Mouse (Mus musculus) limb, embryonic 11.5 days (tissue): ENCODE measurements around the gene Arid2. TPM values are rescaled to one million over a fixed set of nuclear protein-coding genes. Genes with fewer than 3 reads are reported as not detected.

Source experiments
- ATAC-seq: fragments of 200-750 bp; cut with Nextera tagmentation; 2 replicates; pipeline ENCODE4 v1.8.0; 2017; ENCODE audit warnings: low read depth; ENCODE audit not compliant: insufficient number of reproducible peaks, low FRiP score, low TSS enrichment
- DNase-seq: peaks from one replicate; pipeline ENCODE4 v3.0.0-alpha.2; 2015; ENCODE audit warnings: low spot score
- H3K27ac ChIP-seq: fragments of 300-500 bp; sonication (generic); replicated peaks from 2 replicates; pipeline ENCODE4 v1.5.1; 2014; ENCODE audit warnings: low read depth, mild to moderate bottlenecking, low read length
- H3K27me3 ChIP-seq: fragments of 300-500 bp; sonication (generic); 2 replicates; pipeline ENCODE4 v1.6.1; 2014; ENCODE audit warnings: mild to moderate bottlenecking, low read length, mixed read lengths; ENCODE audit not compliant: control insufficient read depth, insufficient read depth
- H3K36me3 ChIP-seq: fragments of 300-500 bp; sonication (generic); 2 replicates; pipeline ENCODE4 v1.6.1; 2014; ENCODE audit warnings: mild to moderate bottlenecking, low read length, moderate library complexity, mixed read lengths; ENCODE audit not compliant: control insufficient read depth, insufficient read depth
- H3K4me1 ChIP-seq: fragments of 300-500 bp; sonication (generic); 2 replicates; pipeline ENCODE4 v1.6.1; 2014; ENCODE audit warnings: low read length, mixed read lengths; ENCODE audit not compliant: control insufficient read depth, insufficient read depth
- H3K4me2 ChIP-seq: fragments of 300-500 bp; sonication (generic); 2 replicates; pipeline ENCODE4 v1.6.1; 2014; ENCODE audit warnings: low read depth, mild to moderate bottlenecking, moderate library complexity; ENCODE audit not compliant: severe bottlenecking
- H3K4me3 ChIP-seq: fragments of 300-500 bp; sonication (generic); 2 replicates; pipeline ENCODE4 v1.5.1; 2014; ENCODE audit warnings: low read depth, low read length
- H3K9ac ChIP-seq: fragments of 300-500 bp; sonication (generic); 2 replicates; pipeline ENCODE4 v1.6.1; 2014; ENCODE audit warnings: mild to moderate bottlenecking, low read length
- H3K9me3 ChIP-seq: fragments of 300-500 bp; sonication (generic); 2 replicates; pipeline ENCODE4 v1.6.1; 2016; ENCODE audit warnings: low read length; ENCODE audit not compliant: control insufficient read depth
- whole genome bisulfite sequencing: fragments of 180-500 bp; shearing (Covaris S2); extraction: QIAGEN DNeasy Blood & Tissue Kit; methylation state at CpG from one replicate; pipeline ENCODE4 v1.1.7; 2014; 5-methylcytosine and 5-hydroxymethylcytosine counted together
- polyA plus RNA-seq: library from polyadenylated mRNA; unstranded; fragments of >200 nt; fragmentation: Nextera tagmentation; extraction: Ambion mirVana; gene quantifications from 2 replicates; pipeline ENCODE4 v1.2.1, GENCODE M21; 2014

The Arid2 gene
- polyA plus RNA-seq, 1 experiment from 2014 or later, result 41.9 TPM

DNA sequence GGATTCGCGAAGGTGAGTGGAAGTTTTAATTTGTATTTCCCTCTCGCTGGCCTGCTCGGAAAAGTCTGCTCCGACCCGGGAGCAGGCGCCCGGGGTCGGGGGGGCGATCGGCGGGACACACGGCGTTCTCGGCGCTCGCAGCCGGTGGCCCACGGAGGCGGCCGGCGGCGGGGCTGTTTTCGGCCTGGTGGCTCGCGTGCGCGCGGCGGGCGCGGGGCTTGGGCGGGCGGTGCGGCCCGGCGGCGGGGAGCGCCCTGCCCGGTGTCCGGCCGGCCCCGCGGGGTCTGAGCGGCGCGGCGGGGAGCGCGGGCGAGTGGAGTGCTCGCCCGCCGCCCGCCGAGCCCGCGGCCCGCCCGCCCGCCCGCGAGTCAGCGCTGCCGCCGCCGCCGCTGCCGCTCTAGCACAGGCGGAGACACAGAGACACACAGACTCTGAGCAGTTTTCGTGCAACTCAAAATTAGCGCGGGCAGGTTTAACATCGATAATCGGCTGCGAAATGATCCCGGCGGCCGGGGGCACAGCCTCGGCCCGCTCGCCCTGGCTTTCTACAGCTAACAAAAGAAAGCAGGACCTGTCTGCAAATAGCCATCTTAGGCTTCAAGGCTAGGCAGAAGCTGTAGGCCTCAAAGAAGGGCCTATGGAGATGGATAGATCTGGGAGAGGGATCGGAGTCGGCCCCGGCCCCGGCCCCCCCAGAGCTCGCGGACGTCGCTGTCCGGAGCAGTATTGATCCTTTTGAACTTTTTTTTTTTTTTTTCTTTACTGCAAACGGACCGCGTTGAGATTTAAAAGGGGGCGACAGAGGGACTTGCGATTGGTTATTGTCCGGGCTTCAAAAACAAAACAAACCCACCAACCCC, 888 bp downstream of the Arid2 start:
- no peaks in the 10 kb centered on the region for H3K9me3 ChIP-seq
- H3K4me1 ChIP-seq, result 0 out of 2 replicates have a peak, but pooled peaks cover 7% of the 10 kb centered on the region
- no peaks in the 10 kb centered on the region for H3K36me3 ChIP-seq
- peak overlapping the region; percentile 100 for H3K27ac ChIP-seq
- ATAC-seq (no peak), DNase-seq (peak; percentile 77)
- H3K9ac ChIP-seq, result peak overlapping the region; percentile 100
- WGBS, result under 1% methylated on average over 77 of the region's 97 CpGs
- peak overlapping the region; percentile 96 for H3K4me3 ChIP-seq
- no peaks in the 10 kb centered on the region for H3K27me3 ChIP-seq
- H3K4me2 ChIP-seq, result peak overlapping the region; percentile 66

DNA sequence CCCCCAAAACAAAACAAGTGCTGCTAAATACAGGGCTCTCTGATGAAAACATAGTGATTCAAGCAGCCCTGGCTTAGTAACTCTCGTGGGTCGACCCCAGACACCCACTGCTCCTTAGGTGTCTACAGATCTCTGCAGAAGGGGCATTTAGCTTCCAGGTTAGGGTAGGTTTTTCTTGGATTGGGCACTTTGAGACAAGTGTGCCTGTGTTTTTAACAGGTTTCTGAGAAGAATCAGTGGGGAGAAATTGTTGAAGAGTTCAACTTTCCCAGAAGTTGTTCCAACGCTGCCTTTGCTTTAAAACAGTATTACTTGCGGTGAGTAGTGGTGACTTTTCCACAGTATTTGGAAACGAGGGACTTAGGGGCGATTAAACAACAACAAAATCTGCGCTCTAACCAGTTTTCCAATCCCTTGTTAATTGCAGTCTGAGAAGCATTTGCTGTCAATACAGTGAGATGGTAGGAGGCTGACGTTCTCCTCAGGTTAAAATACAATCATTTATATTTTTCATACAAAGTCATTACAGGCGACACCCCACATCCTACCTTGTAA, 1.6 kb downstream of the Arid2 start:
- DNase-seq (peak; percentile 44), ATAC-seq (no peak)
- peak overlapping the region; percentile 100 for H3K9ac ChIP-seq
- H3K4me3 ChIP-seq, result peak overlapping the region; percentile 96
- H3K4me2 ChIP-seq, result peak overlapping the region; percentile 66
- H3K27ac ChIP-seq, result peak overlapping the region; percentile 100
- 0 out of 2 replicates have a peak, but pooled peaks cover under 1% of the 10 kb centered on the region for H3K4me1 ChIP-seq
- no peaks in the 10 kb centered on the region for H3K9me3 ChIP-seq
- H3K27me3 ChIP-seq, result no peaks in the 10 kb centered on the region
- WGBS, result 5% methylated on average over 9 of the region's 9 CpGs
- H3K36me3 ChIP-seq, result no peaks in the 10 kb centered on the region

DNA sequence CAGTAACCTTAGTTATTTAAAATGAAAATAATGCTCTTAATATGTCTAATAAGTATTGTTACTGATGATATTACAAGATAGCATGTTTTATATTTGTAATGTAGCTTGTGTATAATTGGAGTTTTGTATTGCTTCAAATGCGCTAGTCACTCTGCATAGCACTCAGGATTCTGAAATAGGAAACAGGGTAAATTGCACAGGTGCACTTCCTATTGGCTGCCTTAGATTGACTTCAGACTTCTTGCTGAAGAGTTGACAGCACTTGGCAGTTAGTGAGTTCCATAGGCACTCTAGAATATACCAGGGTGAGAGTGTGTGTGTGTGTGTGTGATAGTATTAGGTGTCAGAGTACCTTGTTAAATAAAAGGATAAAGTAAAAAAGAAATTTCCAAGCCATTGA, 2.7 kb downstream of the Arid2 start:
- H3K27ac ChIP-seq, result no peak overlapping the region
- no peaks in the 10 kb centered on the region for H3K27me3 ChIP-seq
- H3K9ac ChIP-seq, result no peak overlapping the region
- DNase-seq, result no peak
- no peaks in the 10 kb centered on the region for H3K36me3 ChIP-seq
- H3K4me3 ChIP-seq, result no peak overlapping the region
- 83% methylated on average over 1 of the region's 1 CpGs for WGBS
- H3K4me1 ChIP-seq, result no peaks in the 10 kb centered on the region
- ATAC-seq, result no peak
- H3K4me2 ChIP-seq, result peak overlapping the region; percentile 24; the same call in 1 of the 2 replicates
- H3K9me3 ChIP-seq, result no peaks in the 10 kb centered on the region

DNA sequence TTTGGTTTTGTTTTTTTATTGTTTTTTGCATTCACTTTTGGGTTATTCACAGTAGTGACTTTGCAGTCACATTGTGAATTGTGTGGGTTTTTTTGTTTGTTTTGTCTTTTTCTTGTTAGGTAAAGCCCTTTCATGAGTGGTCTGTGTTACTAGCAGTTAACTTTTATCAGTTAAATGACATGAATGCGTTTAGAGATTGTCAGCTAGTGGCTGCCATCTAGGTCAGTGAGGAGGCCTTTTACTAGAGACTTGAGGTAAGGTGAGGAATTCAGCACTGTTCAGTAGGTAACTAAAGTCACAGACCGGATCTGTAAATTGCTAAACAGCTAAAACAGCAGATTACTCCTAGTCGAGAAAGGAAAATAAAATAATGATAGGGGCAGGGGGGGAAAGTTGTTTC, 6.1 kb downstream of the Arid2 start:
- Histone ChIP-seq H3K4me1 (no peaks in the 10 kb centered on the region), H3K9me3 (no peaks in the 10 kb centered on the region), H3K4me3 (no peak overlapping the region), H3K36me3 (no peaks in the 10 kb centered on the region), H3K4me2 (no peak overlapping the region), H3K27me3 (no peaks in the 10 kb centered on the region), H3K9ac (no peak overlapping the region), H3K27ac (no peak overlapping the region)
- DNase-seq (no peak), ATAC-seq (no peak)
- WGBS, result 49% methylated on average over 3 of the region's 3 CpGs

DNA sequence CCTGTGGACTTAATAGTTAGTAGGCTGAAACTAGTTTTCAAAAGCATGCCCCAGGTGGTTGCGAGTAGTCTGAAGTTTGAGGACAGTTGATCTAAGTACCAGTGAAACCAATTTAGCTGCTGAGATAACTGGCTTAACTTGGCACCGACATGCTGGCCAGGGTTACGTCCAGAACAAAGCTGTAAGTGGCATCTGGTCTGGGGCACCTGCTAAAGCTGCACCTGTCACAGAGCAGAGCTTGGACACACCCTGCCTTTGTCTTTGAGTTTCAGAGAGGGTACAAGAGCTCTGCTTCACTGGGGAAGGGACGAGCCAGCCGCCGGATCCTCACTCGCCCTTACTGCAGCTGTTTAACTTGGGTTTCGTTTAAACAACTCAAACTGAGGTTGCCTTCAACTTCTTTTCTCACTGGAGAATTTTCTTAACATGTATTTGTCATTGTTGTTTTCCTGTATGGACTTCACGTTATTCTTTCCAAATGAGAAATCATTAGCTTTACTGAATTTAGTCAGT, 9.8 kb downstream of the Arid2 start:
- no peak overlapping the region for H3K9ac ChIP-seq
- WGBS, result 88% methylated on average over 9 of the region's 9 CpGs
- H3K4me1 ChIP-seq, result no peaks in the 10 kb centered on the region
- H3K27me3 ChIP-seq, result no peaks in the 10 kb centered on the region
- ATAC-seq (no peak), DNase-seq (no peak)
- H3K9me3 ChIP-seq, result no peaks in the 10 kb centered on the region
- no peak overlapping the region for H3K4me3 ChIP-seq
- no peak overlapping the region for H3K4me2 ChIP-seq
- H3K36me3 ChIP-seq, result no peaks in the 10 kb centered on the region; the same call in 1 of the 2 replicates
- no peak overlapping the region for H3K27ac ChIP-seq

DNA sequence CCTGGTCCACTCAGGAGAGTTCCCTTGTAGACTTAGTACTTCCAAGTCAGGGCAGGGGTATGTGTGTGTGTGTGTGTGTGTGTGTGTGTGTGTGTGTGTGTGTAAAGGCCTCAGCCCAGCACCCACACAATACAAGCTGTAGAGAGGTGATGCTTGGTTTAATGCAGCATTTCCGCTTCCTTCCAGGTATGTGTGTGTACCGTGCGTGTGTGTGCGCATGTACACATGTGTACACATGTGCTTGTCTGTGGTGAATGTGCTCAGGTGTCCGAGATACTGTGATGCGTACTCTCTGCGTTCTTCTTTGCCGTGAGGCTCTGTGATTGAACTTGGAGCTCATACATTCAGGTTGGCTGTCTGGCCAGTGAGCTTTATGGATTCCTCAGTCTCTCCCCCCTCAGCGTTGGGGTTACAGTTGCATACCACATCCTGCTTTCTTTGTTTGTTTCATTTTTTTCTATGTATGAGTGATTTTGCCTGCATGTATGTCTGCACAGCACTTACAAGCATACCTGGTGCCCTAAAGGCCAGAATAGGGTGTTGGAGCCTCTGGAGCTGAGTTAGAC, 10.4 kb downstream of the Arid2 start:
- no peaks in the 10 kb centered on the region for H3K4me1 ChIP-seq
- ATAC-seq (no peak), DNase-seq (no peak)
- H3K9me3 ChIP-seq, result no peaks in the 10 kb centered on the region
- no peaks in the 10 kb centered on the region; the same call in 1 of the 2 replicates for H3K36me3 ChIP-seq
- H3K4me3 ChIP-seq, result no peak overlapping the region
- no peak overlapping the region for H3K27ac ChIP-seq
- no peak overlapping the region for H3K4me2 ChIP-seq
- no peaks in the 10 kb centered on the region for H3K27me3 ChIP-seq
- 97% methylated on average over 9 of the region's 9 CpGs for WGBS
- H3K9ac ChIP-seq, result no peak overlapping the region

DNA sequence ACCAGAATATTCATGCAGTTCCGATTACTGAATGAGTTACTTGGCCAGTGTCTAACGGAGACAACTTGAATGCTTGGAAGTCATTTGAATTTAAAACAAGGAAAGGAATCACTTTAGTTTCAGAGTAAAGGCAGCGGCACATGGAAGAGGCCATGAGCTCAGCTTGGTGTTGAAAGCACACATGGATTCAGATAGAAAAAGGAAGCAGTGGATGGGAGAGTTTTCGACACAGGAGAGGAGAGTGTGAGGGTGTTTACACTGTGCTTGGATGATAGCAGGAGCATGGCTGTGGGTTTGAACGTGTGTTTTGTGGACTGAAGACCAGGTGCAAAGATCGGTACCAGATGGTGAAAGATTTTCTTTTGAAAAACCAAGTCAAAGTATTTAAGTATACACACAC, 22.0 kb downstream of the Arid2 start:
- Histone ChIP-seq H3K9me3 (no peaks in the 10 kb centered on the region), H3K4me3 (no peak overlapping the region), H3K4me1 (no peaks in the 10 kb centered on the region), H3K9ac (no peak overlapping the region), H3K36me3 (peaks cover 2% of the 10 kb centered on the region; the same call in 1 of the 2 replicates), H3K27me3 (no peaks in the 10 kb centered on the region), H3K27ac (no peak overlapping the region), H3K4me2 (no peak overlapping the region)
- WGBS, result 88% methylated on average over 6 of the region's 6 CpGs
- DNase-seq (peak; percentile 16), ATAC-seq (no peak)

DNA sequence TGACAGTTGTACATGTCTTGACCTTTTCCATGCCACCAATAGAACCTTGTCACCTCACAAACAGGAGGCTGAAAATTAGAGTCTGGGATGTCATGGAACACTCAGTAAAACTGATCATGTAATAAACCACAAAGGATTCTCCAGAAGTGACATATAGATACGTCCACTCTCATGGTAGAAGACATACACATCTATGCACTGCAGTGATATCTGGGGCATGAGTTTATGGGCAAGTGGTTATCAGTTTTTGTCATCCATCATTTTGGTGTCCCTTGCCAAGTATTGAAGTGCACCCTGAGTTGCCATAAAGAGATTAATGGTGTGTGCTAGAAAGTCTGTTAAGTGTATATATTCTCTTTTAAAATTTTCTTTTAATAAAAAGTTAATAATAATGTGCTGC, 25.6 kb downstream of the Arid2 start:
- no peak overlapping the region for H3K27ac ChIP-seq
- WGBS, result 90% methylated on average over 1 of the region's 1 CpGs
- H3K9ac ChIP-seq, result no peak overlapping the region
- DNase-seq (no peak), ATAC-seq (no peak)
- no peaks in the 10 kb centered on the region for H3K27me3 ChIP-seq
- no peak overlapping the region for H3K4me2 ChIP-seq
- no peak overlapping the region for H3K4me3 ChIP-seq
- H3K4me1 ChIP-seq, result no peaks in the 10 kb centered on the region
- peaks cover 2% of the 10 kb centered on the region; the same call in 1 of the 2 replicates for H3K36me3 ChIP-seq
- no peaks in the 10 kb centered on the region for H3K9me3 ChIP-seq
